ENCODE assay signal across 15 mouse cellular contexts in genomic region chr1:39680546-39680945, GRCm38 (mm10). TPM values are rescaled to one million over a fixed set of nuclear protein-coding genes. Genes with fewer than 3 reads are reported as not detected.
DNase-seq lines count a peak whose midpoint lies in the region; ATAC-seq and TF ChIP-seq lines count a peak whose summit lies in the region.
"Had no signal": no experiment of that assay in that cellular context is flagged by ENCODE, and none has a peak within 500 bp of the region (broad histone marks: within the 10 kb centered on the region; RNA-seq: fewer than 3 reads in every experiment).

No protein-coding gene starts in this region.

- DNase-seq in forebrain, postnatal 0 days = no peak
- DNase-seq in forebrain, embryonic 11.5 days (ENCODE audit: low spot score) = no peak
- no peak for DNase-seq in liver, embryonic 14.5 days (ENCODE audit: low read depth in 3 of 3, low spot score in 3 of 3)
- peak; percentile 17 for DNase-seq in c-Kit-positive CD71-positive TER-119-positive erythroid progenitor cells, embryonic 14.5 days (ENCODE audit: low spot score)
- DNase-seq in cerebellum, postnatal 10 days = no peak
- DNase-seq in B cell, adult 2 months = no peak
- DNase-seq: gastrocnemius, postnatal 10 days; kidney, adult 18-20 months; right cerebral cortex, adult 18-20 months had no signal

- peak; percentile 34; the same call in 1 of the 2 replicates for TF ChIP-seq CTCF in forebrain, postnatal 0 days (IDR thresholded peaks at IDR 0.05; ENCODE audit: low read depth)
- peak; percentile 55 for TF ChIP-seq CTCF in liver, embryonic 14.5 days (IDR thresholded peaks at IDR 0.05; ENCODE audit: low read depth)
- TF ChIP-seq CTCF in E14TG2a.4 (conservative IDR thresholded peaks at IDR 0.05; ENCODE audit: low read length) = peak; percentile 24; the same call in 1 of the 2 replicates

- no peak overlapping the region for H3K9ac ChIP-seq in forebrain, postnatal 0 days
- H3K9ac ChIP-seq in forebrain, embryonic 11.5 days (ENCODE audit: low read length) = no peak overlapping the region
- no peak overlapping the region for H3K9ac ChIP-seq in liver, embryonic 14.5 days (replicated peaks)
- H3K9ac ChIP-seq in liver, embryonic 12.5 days = no peak overlapping the region
- H3K9ac ChIP-seq: neural tube, embryonic 12.5 days had no signal

- no peak for TF ChIP-seq EP300 in liver, embryonic 14.5 days (IDR thresholded peaks at IDR 0.05; ENCODE audit: low read depth)

- no peak for ATAC-seq in forebrain, postnatal 0 days
- no peak for ATAC-seq in forebrain, embryonic 11.5 days (replicated peaks; ENCODE audit: low FRiP score)
- ATAC-seq in liver, embryonic 14.5 days (ENCODE audit: insufficient read depth) = no peak
- ATAC-seq in liver, embryonic 12.5 days = no peak

- H3K4me3 ChIP-seq in forebrain, postnatal 0 days (ENCODE audit: low read depth, low read length) = no peak overlapping the region
- H3K4me3 ChIP-seq in forebrain, embryonic 11.5 days (ENCODE audit: low read depth, low read length) = no peak overlapping the region
- H3K4me3 ChIP-seq in liver, embryonic 14.5 days (ENCODE audit: insufficient read depth in 1 of 2, low read depth in 2 of 2, low read length in 2 of 2) = no peak overlapping the region
- no peak overlapping the region for H3K4me3 ChIP-seq in liver, embryonic 12.5 days
- H3K4me3 ChIP-seq in E14TG2a.4 (replicated peaks; ENCODE audit: low read length) = no peak overlapping the region
- H3K4me3 ChIP-seq: midbrain, embryonic 10.5 days; neural tube, embryonic 12.5 days had no signal

- no peaks in the 10 kb centered on the region for H3K9me3 ChIP-seq in forebrain, postnatal 0 days (ENCODE audit: low read length)
- no peaks in the 10 kb centered on the region for H3K9me3 ChIP-seq in forebrain, embryonic 11.5 days (ENCODE audit: control insufficient read depth, low read length)
- no peaks in the 10 kb centered on the region for H3K9me3 ChIP-seq in liver, embryonic 14.5 days (ENCODE audit: control insufficient read depth, low read length)
- no peaks in the 10 kb centered on the region for H3K9me3 ChIP-seq in liver, embryonic 12.5 days (replicated peaks)
- no peaks in the 10 kb centered on the region for H3K9me3 ChIP-seq in E14TG2a.4 (ENCODE audit: low read length)
- H3K9me3 ChIP-seq: midbrain, embryonic 10.5 days; neural tube, embryonic 12.5 days had no signal

- no peaks in the 10 kb centered on the region for H3K36me3 ChIP-seq in forebrain, postnatal 0 days (ENCODE audit: insufficient read depth)
- no peaks in the 10 kb centered on the region for H3K36me3 ChIP-seq in forebrain, embryonic 11.5 days (ENCODE audit: control insufficient read depth, insufficient read depth, low read length)
- H3K36me3 ChIP-seq in liver, embryonic 14.5 days (replicated peaks; ENCODE audit: control insufficient read depth, insufficient read depth, low read depth) = no peaks in the 10 kb centered on the region
- no peaks in the 10 kb centered on the region for H3K36me3 ChIP-seq in liver, embryonic 12.5 days
- no peaks in the 10 kb centered on the region for H3K36me3 ChIP-seq in E14TG2a.4 (ENCODE audit: insufficient read depth, low read length)
- H3K36me3 ChIP-seq: midbrain, embryonic 10.5 days; neural tube, embryonic 12.5 days had no signal

- no peaks in the 10 kb centered on the region for H3K27me3 ChIP-seq in forebrain, postnatal 0 days (ENCODE audit: insufficient read depth, low read length)
- H3K27me3 ChIP-seq in forebrain, embryonic 11.5 days (ENCODE audit: control insufficient read depth, insufficient read depth, low read length) = no peaks in the 10 kb centered on the region
- H3K27me3 ChIP-seq in liver, embryonic 14.5 days (ENCODE audit: control insufficient read depth, insufficient read depth, low read length) = no peaks in the 10 kb centered on the region
- H3K27me3 ChIP-seq in liver, embryonic 12.5 days (replicated peaks) = no peaks in the 10 kb centered on the region
- H3K27me3 ChIP-seq in E14TG2a.4 (ENCODE audit: insufficient read depth, low read length) = 0 out of 2 replicates have a peak, but pooled peaks cover 11% of the 10 kb centered on the region
- H3K27me3 ChIP-seq: neural tube, embryonic 12.5 days had no signal

- H3K4me1 ChIP-seq in forebrain, postnatal 0 days (ENCODE audit: insufficient read depth) = no peaks in the 10 kb centered on the region
- H3K4me1 ChIP-seq in forebrain, embryonic 11.5 days (replicated peaks; ENCODE audit: control insufficient read depth, insufficient read depth, low read length) = no peaks in the 10 kb centered on the region
- no peaks in the 10 kb centered on the region for H3K4me1 ChIP-seq in liver, embryonic 14.5 days (replicated peaks; ENCODE audit: control insufficient read depth in 2 of 2, insufficient read depth in 2 of 2, low read length in 1 of 2)
- no peaks in the 10 kb centered on the region for H3K4me1 ChIP-seq in liver, embryonic 12.5 days
- H3K4me1 ChIP-seq in E14TG2a.4 (replicated peaks; ENCODE audit: low read depth, low read length) = no peaks in the 10 kb centered on the region
- H3K4me1 ChIP-seq: midbrain, embryonic 10.5 days; neural tube, embryonic 12.5 days had no signal

- H3K27ac ChIP-seq in forebrain, postnatal 0 days (ENCODE audit: low read depth, low read length) = no peak overlapping the region
- H3K27ac ChIP-seq in forebrain, embryonic 11.5 days (ENCODE audit: low read depth, low read length) = no peak overlapping the region
- H3K27ac ChIP-seq in liver, embryonic 14.5 days = no peak overlapping the region
- H3K27ac ChIP-seq in liver, embryonic 12.5 days = no peak overlapping the region
- H3K27ac ChIP-seq: midbrain, embryonic 10.5 days; neural tube, embryonic 12.5 days had no signal

- 69% methylated on average over 6 of the region's 6 CpGs for WGBS in forebrain, postnatal 0 days
- WGBS in forebrain, embryonic 11.5 days = 72% methylated on average over 6 of the region's 6 CpGs
- WGBS in liver, embryonic 14.5 days (ENCODE audit: insufficient replicate concordance) = 52% methylated on average over 6 of the region's 6 CpGs
- 56% methylated on average over 6 of the region's 6 CpGs for WGBS in liver, embryonic 12.5 days (ENCODE audit: insufficient replicate concordance)

- H3K4me2 ChIP-seq in forebrain, postnatal 0 days (ENCODE audit: low read depth) = no peak overlapping the region
- no peak overlapping the region for H3K4me2 ChIP-seq in forebrain, embryonic 11.5 days (ENCODE audit: low read depth, low read length, severe bottlenecking)
- no peak overlapping the region for H3K4me2 ChIP-seq in liver, embryonic 14.5 days (ENCODE audit: low read depth)
- no peak overlapping the region for H3K4me2 ChIP-seq in liver, embryonic 12.5 days
- H3K4me2 ChIP-seq: neural tube, embryonic 12.5 days had no signal

RNA-seq across cellular contexts. Expression of gene Creg2, which starts 29.3 kb away (rescaled TPM):
- 9.8 and 13.1 TPM in 2 replicates for total RNA-seq in forebrain, postnatal 0 days (2014; rRNA removed)
- 2.8 and 6.9 TPM in 2 replicates for polyA plus RNA-seq in forebrain, postnatal 0 days (2015; fragmentation: Nextera tagmentation; extraction: Ambion mirVana)
- polyA plus RNA-seq in forebrain, embryonic 11.5 days (2014; fragmentation: Nextera tagmentation; extraction: Ambion mirVana) = 0.09 and 0.12 TPM in 2 replicates
- 0.01 TPM in 2 replicates for polyA plus RNA-seq in liver, embryonic 14.5 days (2012; rRNA removed)
- not detected in 2 replicates for polyA plus RNA-seq in liver, embryonic 14.5 days (2014; fragmentation: Nextera tagmentation; extraction: Ambion mirVana)
- polyA plus RNA-seq in liver, embryonic 12.5 days (2016; fragmentation: Nextera tagmentation; extraction: Ambion mirVana) = not detected in 2 replicates
- polyA plus RNA-seq: C2C12 had no signal

RNA-seq across cellular contexts. Expression of gene Rfx8, which starts 40.3 kb away (rescaled TPM):
- 0.52 TPM in 1 of 2 replicates, not detected in the other for total RNA-seq in forebrain, postnatal 0 days (2014; rRNA removed)
- 0.22 and 0.34 TPM in 2 replicates for polyA plus RNA-seq in forebrain, postnatal 0 days (2015; fragmentation: Nextera tagmentation; extraction: Ambion mirVana)
- 0.17 and 0.45 TPM in 2 replicates for polyA plus RNA-seq in forebrain, embryonic 11.5 days (2014; fragmentation: Nextera tagmentation; extraction: Ambion mirVana)
- 0.02 and 0.04 TPM in 2 replicates for polyA plus RNA-seq in liver, embryonic 14.5 days (2012; rRNA removed)
- not detected in 2 replicates for polyA plus RNA-seq in liver, embryonic 14.5 days (2014; fragmentation: Nextera tagmentation; extraction: Ambion mirVana)
- 0.12 TPM in 2 replicates for polyA plus RNA-seq in liver, embryonic 12.5 days (2016; fragmentation: Nextera tagmentation; extraction: Ambion mirVana)
- total RNA-seq: adrenal gland, adult 18-20 months had no signal
- polyA plus RNA-seq: neural tube, embryonic 12.5 days had no signal
